15 mouse cellular contexts compared by ENCODE assay signal in the genomic region with DNA sequence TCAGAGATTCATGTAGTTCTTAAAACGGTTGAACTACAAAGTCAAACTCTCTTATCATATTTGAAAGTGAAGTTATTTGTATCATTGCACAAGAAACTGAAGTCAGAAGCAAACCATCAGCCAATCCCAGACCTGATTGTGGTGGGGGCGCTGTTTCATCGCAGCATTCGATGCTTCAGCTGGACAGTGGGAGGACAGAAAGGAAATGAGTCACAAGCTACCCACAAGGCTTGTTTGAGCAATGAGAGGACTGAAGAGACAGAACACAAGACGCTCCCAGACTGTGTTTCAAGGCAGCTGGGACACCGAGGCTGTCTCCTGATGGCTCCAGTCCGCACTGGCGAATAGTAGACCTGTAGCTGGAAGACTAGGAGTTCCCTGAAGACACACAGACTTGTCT. TPM values are rescaled to one million over a fixed set of nuclear protein-coding genes. Genes with fewer than 3 reads are reported as not detected.
DNase-seq lines count a peak whose midpoint lies in the region; ATAC-seq and TF ChIP-seq lines count a peak whose summit lies in the region.
"Had no signal": no experiment of that assay in that cellular context is flagged by ENCODE, and none has a peak within 500 bp of the region (broad histone marks: within the 10 kb centered on the region; RNA-seq: fewer than 3 reads in every experiment).

No protein-coding gene starts in this region.

- H3K27ac ChIP-seq in CH12.LX (ENCODE audit: insufficient read depth, low read depth) = no peak overlapping the region
- H3K27ac ChIP-seq in embryonic fibroblast, embryonic 13.5 days (ENCODE audit: insufficient read depth, low read length) = 0 out of 2 replicates have a peak overlapping the region, but pooled peaks have one; percentile 10
- no peak overlapping the region for H3K27ac ChIP-seq in liver, embryonic 11.5 days (ENCODE audit: low read depth, low read length)
- H3K27ac ChIP-seq: embryonic facial prominence, embryonic 15.5 days; hindbrain, embryonic 14.5 days; limb, embryonic 12.5 days; stomach, embryonic 15.5 days had no signal

- H3K9ac ChIP-seq in CH12.LX (ENCODE audit: insufficient read depth, low read depth) = no peak overlapping the region
- no peak overlapping the region for H3K9ac ChIP-seq in liver, embryonic 11.5 days (ENCODE audit: low read depth, low read length)
- H3K9ac ChIP-seq: embryonic facial prominence, embryonic 15.5 days; hindbrain, embryonic 14.5 days; limb, embryonic 12.5 days; stomach, embryonic 15.5 days had no signal

- no peak for TF ChIP-seq RAD21 in CH12.LX (IDR thresholded peaks at IDR 0.05; ENCODE audit: low read depth, low read length)

- no peaks in the 10 kb centered on the region for H3K9me3 ChIP-seq in CH12.LX (replicated peaks; ENCODE audit: low read length)
- no peaks in the 10 kb centered on the region for H3K9me3 ChIP-seq in liver, embryonic 11.5 days (ENCODE audit: control insufficient read depth, low read length)
- H3K9me3 ChIP-seq: embryonic facial prominence, embryonic 15.5 days; limb, embryonic 12.5 days; stomach, embryonic 15.5 days had no signal

- no peak for ATAC-seq in liver, embryonic 11.5 days (replicated peaks; ENCODE audit: low FRiP score)

- H3K4me1 ChIP-seq in CH12.LX (ENCODE audit: control insufficient read depth in 1 of 2, insufficient read depth in 2 of 2) = no peaks in the 10 kb centered on the region
- H3K4me1 ChIP-seq in embryonic fibroblast, embryonic 13.5 days (ENCODE audit: control insufficient read depth, insufficient read depth, low read length) = no peaks in the 10 kb centered on the region; the same call in 1 of the 2 replicates
- no peaks in the 10 kb centered on the region for H3K4me1 ChIP-seq in liver, embryonic 11.5 days (replicated peaks; ENCODE audit: control insufficient read depth, insufficient read depth, low read length)
- H3K4me1 ChIP-seq: embryonic facial prominence, embryonic 15.5 days; limb, embryonic 12.5 days; stomach, embryonic 15.5 days had no signal

- in situ Hi-C loops in CH12.LX (cut with MboI; ENCODE audit: low pct_ligation_motif_present, low pct_unique_long_range_greater_than_20kb, low sequenced_read_pairs) = no loop called here

- intact Hi-C loops in left cerebral cortex, postnatal 36 days (cut with DNase I) = no loop called here

- no peak for TF ChIP-seq POLR2A in CH12.LX (IDR thresholded peaks at IDR 0.05; ENCODE audit: low read depth, low read length)
- TF ChIP-seq POLR2A in embryonic fibroblast, embryonic 13.5 days (IDR thresholded peaks at IDR 0.05; ENCODE audit: low read depth, low read length) = no peak

- dilution Hi-C loops in CH12.LX (cut with MboI; ENCODE audit: extremely low pct_ligation_motif_present, extremely low pct_unique_long_range_greater_than_20kb, low sequenced_read_pairs) = no loop called here

- no peaks in the 10 kb centered on the region for H3K79me2 ChIP-seq in CH12.LX (replicated peaks; ENCODE audit: control insufficient read depth, extremely low read depth, insufficient read depth, poor library complexity, severe bottlenecking)

- peak in 1 of 2 experiments; percentile 44; a peak in 2 of 4 replicates for TF ChIP-seq CTCF in CH12.LX (conservative IDR thresholded peaks at IDR 0.05 in 1 of 2, IDR thresholded peaks at IDR 0.05 in 1 of 2; ENCODE audit: low read depth in 2 of 2, low read length in 2 of 2)
- TF ChIP-seq CTCF in embryonic fibroblast, embryonic 13.5 days (IDR thresholded peaks at IDR 0.05; ENCODE audit: borderline replicate concordance, insufficient read depth, low read length) = no peak

- WGBS in liver, embryonic 11.5 days = 64% methylated on average over 8 of the region's 8 CpGs

- no peaks in the 10 kb centered on the region for H3K27me3 ChIP-seq in CH12.LX (replicated peaks)
- H3K27me3 ChIP-seq in liver, embryonic 11.5 days (replicated peaks; ENCODE audit: control insufficient read depth, insufficient read depth, low read length) = no peaks in the 10 kb centered on the region
- H3K27me3 ChIP-seq: embryonic facial prominence, embryonic 15.5 days; limb, embryonic 12.5 days; stomach, embryonic 15.5 days had no signal

- H3K4me3 ChIP-seq in CH12.LX (replicated peaks in 1 of 3; ENCODE audit: low read depth in 2 of 3, low read length in 2 of 3, poor library complexity in 1 of 3) = no peak overlapping the region
- no peak overlapping the region for H3K4me3 ChIP-seq in embryonic fibroblast, embryonic 13.5 days (ENCODE audit: insufficient read depth, low read length)
- H3K4me3 ChIP-seq in liver, embryonic 11.5 days (ENCODE audit: low read depth, low read length) = no peak overlapping the region
- H3K4me3 ChIP-seq: embryonic facial prominence, embryonic 15.5 days; limb, embryonic 12.5 days; stomach, embryonic 15.5 days had no signal

- H3K36me3 ChIP-seq in CH12.LX (replicated peaks in 1 of 2; ENCODE audit: control insufficient read depth in 1 of 2, insufficient read depth in 1 of 2, low read length in 1 of 2) = no peaks in the 10 kb centered on the region
- H3K36me3 ChIP-seq in liver, embryonic 11.5 days (ENCODE audit: control insufficient read depth, insufficient read depth, low read length) = no peaks in the 10 kb centered on the region
- H3K36me3 ChIP-seq: embryonic facial prominence, embryonic 15.5 days; limb, embryonic 12.5 days; stomach, embryonic 15.5 days had no signal

- peak; percentile 60 to 67 for DNase-seq in left cerebral cortex, adult 18-20 months (ENCODE audit: low spot score in 2 of 2)
- DNase-seq in left cerebral cortex, adult 11 months (ENCODE audit: low spot score) = no peak
- peak; percentile 10 for DNase-seq in CH12.LX (ENCODE audit: extremely low read depth)
- peak; percentile 43 to 46 for DNase-seq in left cerebral cortex, postnatal 36 days (ENCODE audit: low spot score in 2 of 2)
- DNase-seq in liver, embryonic 11.5 days (ENCODE audit: low spot score) = no peak
- DNase-seq in cerebellum, postnatal 4 days (ENCODE audit: low spot score in 2 of 2) = no peak
- DNase-seq: cerebellum, adult 9-11 months had no signal

- no peak for TF ChIP-seq EP300 in CH12.LX (IDR thresholded peaks at IDR 0.05; ENCODE audit: low read length)

- H3K4me2 ChIP-seq in CH12.LX (ENCODE audit: insufficient read depth, low read depth, poor library complexity, severe bottlenecking) = no peak overlapping the region
- H3K4me2 ChIP-seq in liver, embryonic 11.5 days = no peak overlapping the region
- H3K4me2 ChIP-seq: embryonic facial prominence, embryonic 15.5 days; hindbrain, embryonic 14.5 days; limb, embryonic 12.5 days; stomach, embryonic 15.5 days had no signal

TF ChIP-seq in CH12.LX, 34 proteins besides CTCF, POLR2A, EP300 and RAD21:
- TF ChIP-seq NELFE (IDR thresholded peaks at IDR 0.05; ENCODE audit: low read depth, low read length) (no peak), IRF4 (IDR thresholded peaks at IDR 0.05; ENCODE audit: low read depth, low read length) (peak; percentile 24; the same call in 1 of the 2 replicates)

RNA-seq across cellular contexts. Expression of gene C2cd4b, which starts 36.9 kb away (rescaled TPM):
- total RNA-seq in left cerebral cortex, adult 18-20 months (2021) = 1 to 10 TPM; 2.8 to 3.2 TPM
- total RNA-seq in CH12.LX (2012; rRNA removed) = not detected in 2 replicates
- total RNA-seq in CH12.LX (2014; rRNA removed) = not detected in 2 replicates
- polyA plus RNA-seq in CH12.LX (2012; ENCODE audit: insufficient read length, low read depth) = not detected in 2 replicates
- not detected in 2 replicates for polyA plus RNA-seq in embryonic fibroblast, embryonic 13.5 days (2011; ENCODE audit: insufficient read length, low read depth, missing spikeins)
- 1 to 10 TPM; 2.3 to 4.0 TPM for total RNA-seq in left cerebral cortex, postnatal 36 days (2021)
- polyA plus RNA-seq in liver, embryonic 11.5 days (2014; fragmentation: Nextera tagmentation; extraction: Ambion mirVana) = not detected in 2 replicates
- total RNA-seq: gastrocnemius, adult 8-10 months; MEL; monocyte, adult 5-6 weeks had no signal

Comparison
In these comparisons a context has a peak if more than half of its experiments do, and no peak if none do; other contexts are left out.
1. DNase-seq: peak in left cerebral cortex, adult 18-20 months (2 of 2), CH12.LX (single experiment) and left cerebral cortex, postnatal 36 days (2 of 2); none in left cerebral cortex, adult 11 months (single experiment), liver, embryonic 11.5 days (single experiment) and cerebellum, postnatal 4 days (0 of 2).